Mouse (Mus musculus): Measurements from ENCODE around the gene Ece1. TPM values are rescaled to one million over a fixed set of nuclear protein-coding genes. Genes with fewer than 3 reads are reported as not detected.
"Not testable (repeated sequence)": the region's sequence is repeated elsewhere in the genome, so short reads cannot be mapped to it uniquely, and the experiment has no call there.

The Ece1 gene
- total RNA-seq (2021) = 10 to 100 TPM; 47.6 to 54.2 TPM
- long read RNA-seq, experiment 1, partial matches to known transcripts = 0 of 58 reads
- long read RNA-seq, experiment 1, other reads (novel, unspliced or antisense) = 58 of 58 reads
- long read RNA-seq, experiment 2, partial matches to known transcripts = 39 of 49 reads
- long read RNA-seq, experiment 2, other reads (novel, unspliced or antisense) = 10 of 49 reads

DNA sequence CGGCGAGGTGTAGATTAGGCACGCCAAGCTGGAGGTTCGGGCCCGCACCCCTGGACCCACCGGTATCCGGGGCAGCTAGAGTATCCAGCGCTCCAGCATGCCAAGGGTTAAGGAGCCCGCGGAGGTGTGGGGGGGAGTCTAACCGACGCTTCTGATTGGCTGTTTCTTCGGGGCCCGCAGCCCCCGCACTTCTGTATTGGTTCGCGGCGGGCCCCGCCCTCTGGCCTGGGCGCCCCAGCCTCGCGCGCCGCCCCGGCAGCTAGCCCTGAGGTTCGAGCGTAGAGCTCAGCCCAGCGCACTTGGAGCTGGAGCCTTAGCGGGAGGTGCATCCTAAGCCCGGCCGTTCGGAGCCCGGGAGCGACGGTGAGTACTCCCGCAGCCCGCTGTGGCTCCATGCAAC, at the start of gene Ece1:
Ece1 (plus strand) TSS at position 219 of the 400 bp plus-strand sequence.
- DNase-seq = peak; percentile 93

DNA sequence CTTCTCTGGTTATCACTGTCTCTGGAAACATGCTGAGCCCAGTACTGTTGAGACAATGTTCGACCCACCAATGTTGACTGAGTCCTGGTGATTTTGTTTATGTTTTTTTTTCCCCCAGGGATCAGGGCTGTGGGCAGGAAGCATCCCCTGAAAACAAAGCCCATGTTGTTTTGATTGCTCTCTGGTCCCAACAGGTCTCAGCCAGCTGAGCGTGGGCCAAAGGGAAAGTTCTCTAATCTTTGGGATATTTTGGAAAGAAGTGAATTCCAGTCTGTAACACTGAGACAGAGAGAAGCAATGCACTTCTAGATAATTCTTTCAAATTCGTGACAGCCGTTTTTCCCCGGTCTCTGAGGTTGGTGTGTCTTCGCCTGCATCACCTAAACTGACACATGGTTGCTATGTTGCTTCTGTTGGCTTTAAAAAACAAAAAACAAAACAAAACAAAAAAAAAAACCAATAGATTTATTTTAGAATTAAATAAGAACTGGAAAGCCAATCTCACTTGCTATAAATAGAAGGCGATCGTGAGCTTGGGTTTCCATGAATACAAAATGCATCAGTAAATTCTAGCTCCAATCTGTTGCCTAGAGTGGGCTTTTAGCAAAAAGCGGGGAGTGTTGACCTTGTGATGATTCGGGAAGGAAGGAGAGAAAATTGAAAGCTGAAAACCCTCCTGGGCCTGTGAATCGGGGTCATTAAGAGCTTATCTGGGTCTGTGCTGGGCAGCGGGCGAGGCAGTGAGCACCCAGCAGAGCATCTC, 48.9 kb upstream of the Ece1 start:
- peak; percentile 18 for DNase-seq

DNA sequence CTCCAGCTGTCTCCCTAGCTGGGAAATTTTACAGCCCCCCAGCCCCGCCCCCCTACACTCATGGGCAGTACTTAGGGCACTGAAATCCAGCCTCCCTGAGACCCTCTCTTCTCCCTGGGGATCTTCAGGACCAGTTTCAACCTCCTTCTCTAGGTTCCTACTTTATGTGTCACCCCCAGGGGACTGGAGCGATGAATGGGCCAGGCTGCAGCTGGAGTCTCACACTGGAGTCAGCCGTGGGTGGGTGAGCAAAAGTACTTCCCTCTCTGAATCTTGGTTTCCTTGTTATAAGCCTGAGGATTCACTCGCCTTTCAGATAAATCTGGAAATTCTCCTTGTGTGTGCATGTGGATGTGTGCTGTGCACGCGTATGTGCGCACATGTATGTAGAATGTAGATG, 47.9 kb upstream of the Ece1 start:
- DNase-seq = no peak

DNA sequence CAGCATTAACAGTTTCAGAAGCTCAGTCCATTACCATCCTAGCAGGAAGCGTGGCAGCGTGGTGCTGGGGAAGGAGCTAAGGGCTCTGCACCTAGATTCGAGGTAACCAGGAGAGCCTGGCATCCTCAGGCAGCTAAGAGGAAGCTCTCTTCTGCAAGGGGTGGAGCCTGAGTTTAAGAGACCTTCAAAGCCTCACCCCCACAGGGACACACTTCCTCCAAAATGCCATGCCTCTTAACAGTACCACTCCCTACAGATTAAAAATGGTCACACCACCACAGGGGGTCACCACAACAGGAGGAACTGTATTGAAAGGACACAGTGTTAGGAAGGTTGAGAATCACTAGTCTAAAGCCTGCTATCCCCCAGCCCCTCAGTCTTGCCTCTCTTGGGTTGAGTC, 46.6 kb upstream of the Ece1 start:
- DNase-seq = no peak

DNA sequence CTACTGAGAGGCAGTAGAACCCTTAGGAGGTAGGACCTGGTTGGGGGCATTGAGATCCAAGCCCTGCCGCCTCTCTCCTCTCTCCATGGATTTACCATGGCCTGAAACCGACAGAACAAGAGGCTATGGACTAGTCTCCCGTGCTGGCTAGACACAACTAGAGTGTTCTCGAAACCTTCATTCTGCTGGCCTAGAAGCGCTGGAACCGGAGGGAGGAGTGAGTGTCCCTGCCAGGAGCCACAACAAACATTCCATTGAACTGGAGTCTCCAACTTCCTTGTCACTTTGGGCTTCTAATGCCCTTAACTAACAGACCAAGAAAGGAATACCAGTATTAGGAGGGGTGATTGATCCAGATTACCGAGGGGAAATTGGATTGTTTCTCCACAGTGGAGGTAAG, 45.8 kb upstream of the Ece1 start:
- no peak for DNase-seq

DNA sequence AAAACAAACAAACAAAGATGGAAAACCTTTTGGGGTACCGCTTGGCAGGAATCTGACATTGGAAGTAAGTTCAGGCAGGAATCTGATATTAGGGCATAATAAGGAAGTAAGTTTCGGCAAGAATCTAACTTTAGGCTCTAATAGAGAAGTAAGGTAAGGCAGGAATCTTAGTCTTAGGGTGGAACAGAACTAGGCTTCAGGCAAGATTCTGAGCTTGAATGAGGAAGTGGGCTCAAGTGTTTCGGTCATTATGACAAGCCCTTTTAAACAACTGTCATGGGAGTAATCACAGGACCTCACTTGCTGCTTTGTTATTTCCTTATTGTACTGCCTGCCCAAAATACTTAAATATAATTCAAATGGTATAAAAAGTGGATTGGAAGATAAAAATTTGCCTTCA, 43.7 kb upstream of the Ece1 start:
- no peak for DNase-seq

DNA sequence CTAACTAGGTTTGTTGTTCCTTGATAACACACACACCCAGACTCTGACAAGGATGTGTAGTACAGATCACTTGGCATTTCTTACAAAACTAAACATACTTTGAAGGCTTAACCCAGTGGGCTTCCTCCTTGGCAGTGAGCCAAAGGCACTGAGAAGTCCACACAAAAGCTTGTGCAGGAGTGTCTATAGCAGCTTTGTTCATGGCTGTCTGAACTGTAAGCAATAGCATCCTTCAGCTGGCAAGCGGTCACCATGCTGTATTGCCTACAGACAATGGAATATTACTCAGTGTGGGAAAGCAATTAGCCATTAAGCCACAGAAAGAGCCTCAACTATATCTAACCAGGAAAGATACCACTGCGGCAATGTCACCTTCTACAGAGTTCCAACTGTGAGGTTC, 42.5 kb upstream of the Ece1 start:
- no peak for DNase-seq

DNA sequence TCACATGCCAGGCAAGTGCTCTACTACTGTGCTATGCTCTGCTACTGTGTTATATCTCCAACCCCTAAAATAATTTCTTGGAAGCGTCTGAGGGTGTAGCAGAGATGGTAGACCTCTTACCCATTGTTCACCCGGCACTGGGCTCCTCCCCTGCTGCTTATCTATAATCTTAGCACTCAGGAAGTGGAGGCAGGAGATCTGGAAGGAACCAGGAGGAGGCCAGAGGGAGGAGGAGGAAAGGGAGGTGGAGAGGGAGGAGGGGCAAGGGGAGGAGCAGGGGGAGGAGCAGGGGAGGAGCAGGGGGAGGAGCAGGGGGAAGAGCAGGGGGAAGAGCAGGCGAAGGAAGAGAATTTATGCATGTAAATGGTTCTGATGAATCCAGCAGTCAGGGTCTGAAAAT, 41.3 kb upstream of the Ece1 start:
- DNase-seq = no peak

DNA sequence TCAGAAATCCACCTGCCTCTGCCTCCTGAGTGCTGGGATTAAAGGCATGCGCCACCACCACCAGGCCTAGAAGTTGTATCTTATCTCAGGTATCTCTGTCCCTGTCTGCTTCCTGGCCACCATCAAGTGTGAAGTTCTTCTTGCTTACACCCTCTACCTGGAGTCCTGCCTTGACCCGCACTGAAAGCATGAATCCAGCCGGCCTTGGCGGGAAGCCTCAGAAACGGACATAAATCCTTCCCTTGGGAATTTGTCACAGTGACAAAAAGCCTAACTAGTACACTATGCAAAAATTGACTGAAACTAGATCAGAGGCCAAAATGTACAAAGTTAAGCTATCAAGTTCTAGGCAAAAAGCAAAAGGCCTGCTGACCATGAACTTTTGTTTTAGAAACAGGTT, 39.5 kb upstream of the Ece1 start:
- DNase-seq = peak; percentile 23

DNA sequence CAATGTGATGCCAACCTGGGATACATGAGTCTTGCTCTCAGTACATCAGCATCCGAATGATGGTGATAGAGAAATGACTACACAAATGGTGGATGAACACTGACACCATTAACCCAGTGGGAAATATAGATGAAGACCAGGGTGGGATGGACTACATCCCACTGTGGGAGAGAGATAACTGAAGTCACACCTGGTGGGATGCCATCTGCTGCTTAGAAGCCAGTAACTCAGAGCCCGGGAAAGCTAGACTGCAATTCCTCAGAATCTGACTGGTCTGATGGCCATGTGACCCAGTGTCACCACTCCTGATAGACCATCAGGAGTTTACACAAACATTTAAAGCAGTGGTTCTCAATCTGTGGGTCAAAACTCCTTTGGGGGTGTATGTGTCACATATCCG, 38.5 kb upstream of the Ece1 start:
- DNase-seq = no peak

DNA sequence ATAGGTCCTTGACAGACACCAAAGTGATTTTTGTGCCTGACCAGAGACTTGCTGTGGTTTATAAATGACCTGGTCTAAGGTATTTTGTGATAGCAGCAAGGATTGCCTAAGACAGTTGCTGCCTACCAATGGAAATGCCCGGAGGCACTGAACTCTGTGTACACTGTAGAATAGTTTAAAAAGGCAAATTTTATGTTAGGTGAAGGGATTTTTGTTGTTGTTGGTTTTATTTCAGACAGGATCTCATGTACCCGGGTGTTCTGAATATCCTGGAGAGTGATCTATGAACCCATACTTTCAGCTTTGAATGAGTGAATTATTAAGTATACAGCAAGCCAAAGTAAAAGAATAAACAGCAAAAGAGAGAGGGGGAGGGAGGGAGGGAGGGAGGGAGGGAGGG, 37.2 kb upstream of the Ece1 start:
- no peak for DNase-seq

DNA sequence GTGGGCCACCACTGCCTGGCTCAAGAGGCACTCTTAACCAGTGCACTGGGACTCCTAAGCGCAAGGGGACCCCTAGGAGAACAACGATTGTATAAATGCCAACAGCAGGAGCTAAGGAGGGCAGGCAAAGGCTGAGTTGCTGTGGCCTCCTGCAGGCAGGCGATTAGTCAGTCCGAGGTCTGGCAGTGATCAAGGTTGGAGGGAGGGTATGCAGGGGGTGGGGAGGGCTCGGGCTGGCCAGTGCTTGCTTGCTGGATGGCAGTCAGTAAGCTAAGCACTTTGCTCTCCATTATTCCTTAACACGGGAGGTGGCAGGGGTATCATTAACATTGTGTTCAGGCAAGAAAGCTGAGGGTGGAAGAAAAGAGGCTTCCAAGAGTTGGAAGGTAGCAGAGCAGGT, 31.7 kb upstream of the Ece1 start:
- no peak for DNase-seq

DNA sequence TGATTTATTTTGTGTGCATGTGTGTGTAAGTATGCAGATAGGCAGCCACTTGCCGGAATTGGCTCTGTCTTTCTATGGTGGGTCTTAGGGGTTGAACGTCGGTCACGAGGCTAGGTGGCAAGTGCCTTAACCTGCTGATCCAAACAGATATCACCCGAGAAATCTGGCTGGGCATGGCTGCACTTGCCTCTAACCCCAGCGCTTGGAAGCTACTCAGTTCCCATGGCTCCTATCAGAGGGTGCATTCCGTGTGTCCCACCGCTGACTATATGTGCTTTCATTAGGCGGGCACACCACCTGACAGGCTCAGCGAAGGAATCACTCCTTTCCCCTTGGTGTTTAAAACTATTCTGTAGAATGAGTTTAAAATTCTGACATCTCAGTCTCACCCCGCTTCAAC, 30.4 kb upstream of the Ece1 start:
- no peak for DNase-seq

DNA sequence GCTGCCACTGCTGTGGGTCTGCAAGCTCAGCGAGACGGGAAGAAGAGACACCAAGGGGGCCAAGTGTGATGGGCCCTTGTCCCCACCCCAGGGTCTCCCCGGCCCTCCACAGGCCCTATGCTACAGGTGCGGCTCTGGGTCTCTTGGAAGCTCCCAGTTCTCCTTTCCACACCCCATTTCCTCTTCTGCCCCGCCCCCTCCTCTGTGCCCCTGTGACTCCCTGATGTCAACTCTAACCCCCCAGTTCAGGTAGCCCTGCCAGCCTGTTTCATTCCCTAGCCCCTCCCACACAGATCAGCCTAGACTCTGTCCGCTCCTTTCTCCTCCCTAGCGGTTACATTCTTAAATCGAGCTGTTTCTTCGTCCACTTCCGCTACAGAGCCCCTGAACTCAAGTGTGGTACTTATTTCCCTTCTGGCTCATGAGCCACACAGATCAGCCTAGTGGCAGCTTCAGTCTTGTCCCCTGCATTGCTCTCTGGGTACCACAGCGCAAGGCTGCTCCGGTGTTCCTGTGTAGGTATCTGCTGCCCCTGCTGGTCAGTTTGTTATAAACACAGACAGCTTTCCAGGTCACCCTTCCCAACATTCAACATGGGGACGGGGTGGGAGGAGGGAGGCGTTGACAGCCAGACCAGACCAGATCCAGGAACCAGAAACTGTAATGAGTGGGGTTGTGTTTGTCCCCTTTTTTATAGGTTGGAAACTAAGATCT, 26.3 kb upstream of the Ece1 start:
- peak; percentile 49 for DNase-seq

DNA sequence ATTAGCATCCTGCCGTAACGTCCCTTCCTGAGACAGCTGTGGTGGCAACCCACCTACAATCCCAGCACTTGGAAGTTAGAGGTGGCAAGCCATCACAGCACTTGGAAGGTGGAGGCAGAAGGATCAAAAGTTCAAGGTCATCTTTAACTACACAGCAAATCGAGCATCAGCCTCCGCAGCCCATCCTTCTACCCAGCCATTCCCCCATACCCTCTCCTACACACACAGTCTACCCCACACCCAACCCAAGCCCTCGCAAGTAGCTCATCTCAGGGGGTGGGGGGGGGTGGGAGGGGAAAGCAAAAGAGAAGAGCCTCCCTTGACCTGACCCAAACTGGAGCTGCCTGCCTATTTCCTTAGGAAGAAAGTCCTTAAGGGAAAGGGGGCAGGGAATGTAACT, 25.3 kb upstream of the Ece1 start:
- DNase-seq = no peak

DNA sequence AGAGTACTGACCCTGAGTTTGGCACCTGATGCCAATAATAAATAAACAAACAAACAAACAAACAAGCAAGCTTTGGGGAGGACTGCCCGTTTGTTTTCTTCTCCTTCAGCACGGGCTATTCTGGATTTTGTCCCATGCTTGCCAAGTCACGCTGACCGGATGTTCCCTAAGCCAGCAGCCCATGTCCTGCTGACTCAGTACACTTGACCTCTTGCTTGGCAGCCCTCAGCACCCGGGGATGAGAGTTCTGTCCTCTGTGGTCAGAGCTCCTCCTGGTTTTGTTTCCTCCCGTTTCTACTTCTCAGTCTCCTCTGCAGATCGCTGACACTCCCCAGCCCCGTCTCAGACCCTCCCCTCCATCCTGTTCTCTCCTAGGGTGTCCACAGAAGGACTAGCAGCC, 24.2 kb upstream of the Ece1 start:
- DNase-seq = peak; percentile 71

DNA sequence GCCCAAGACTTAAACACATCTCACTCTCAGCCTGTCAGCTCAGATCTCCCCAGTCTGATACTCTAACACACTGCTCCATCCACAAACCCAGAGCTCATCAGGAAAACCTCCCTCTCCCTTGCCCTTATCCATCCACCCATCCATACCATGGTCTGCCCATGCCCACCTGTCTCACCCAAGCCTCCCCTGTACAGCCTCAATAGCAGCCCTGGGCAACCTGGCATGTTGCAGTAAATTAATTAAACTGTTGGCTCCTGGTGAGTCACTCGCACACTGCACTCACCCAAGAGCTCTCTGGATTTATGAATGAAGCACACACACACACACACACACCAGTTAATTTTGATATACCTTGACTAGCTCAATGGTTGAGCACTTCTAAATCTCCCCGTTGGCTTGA, 23.2 kb upstream of the Ece1 start:
- DNase-seq = no peak

DNA sequence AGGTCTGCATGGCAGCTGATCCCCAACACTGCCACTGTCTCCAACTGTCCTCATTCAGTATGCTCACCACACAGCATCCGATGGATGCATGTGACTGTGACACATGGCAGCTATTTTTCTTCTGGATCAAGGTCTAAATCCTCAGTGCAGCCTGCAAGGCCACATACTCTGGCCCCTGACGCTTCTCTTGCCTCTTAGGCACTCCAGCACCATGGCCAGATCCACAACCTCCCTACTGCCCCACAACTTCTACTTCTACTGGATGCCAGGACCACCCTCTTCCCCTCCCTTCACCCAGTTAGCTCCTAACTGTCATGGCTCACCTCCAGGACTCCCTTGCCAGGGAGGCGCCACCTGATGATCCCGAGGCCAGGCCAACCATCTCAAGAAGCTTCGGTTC, 22.6 kb upstream of the Ece1 start:
- no peak for DNase-seq

DNA sequence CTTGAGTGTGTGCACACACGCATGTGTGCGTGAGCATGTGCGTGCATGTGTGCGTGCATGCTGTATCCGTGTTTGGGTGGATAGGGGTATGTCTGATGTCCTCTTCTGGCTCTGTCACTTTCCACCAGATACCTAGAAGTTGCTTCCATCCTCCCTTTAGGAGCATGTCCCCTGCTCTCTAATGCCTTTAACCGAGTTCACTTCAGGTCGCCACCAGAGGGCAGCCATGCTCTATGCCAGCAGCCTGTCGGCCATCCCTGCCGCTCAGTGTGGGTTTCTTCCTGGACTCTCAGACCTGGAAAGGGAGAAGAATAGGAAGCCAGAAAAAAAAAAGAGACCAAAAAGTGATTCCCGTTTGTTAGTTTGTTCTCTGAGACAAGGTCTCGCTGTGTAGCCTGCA, 17.4 kb upstream of the Ece1 start:
- peak; percentile 46 for DNase-seq

DNA sequence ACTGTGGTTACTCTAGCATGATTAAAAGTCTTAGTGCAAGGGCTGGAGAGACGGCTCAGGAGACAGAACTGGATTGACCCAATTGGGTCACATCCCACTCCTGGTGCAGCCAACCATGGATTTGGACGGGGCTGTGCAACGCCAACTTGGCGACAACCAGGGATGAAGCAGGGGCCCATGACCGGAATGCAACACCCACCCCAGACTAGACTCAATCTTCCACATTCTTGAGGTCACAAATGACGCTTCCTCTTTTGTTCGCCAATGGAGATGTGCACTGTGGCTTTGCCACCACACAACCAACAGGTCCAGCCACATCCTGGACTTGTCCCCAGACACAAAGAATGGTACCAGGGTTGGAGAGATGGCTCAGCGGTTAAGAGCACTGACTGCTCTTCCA, 14.4 kb upstream of the Ece1 start:
- not testable (repeated sequence) for DNase-seq

DNA sequence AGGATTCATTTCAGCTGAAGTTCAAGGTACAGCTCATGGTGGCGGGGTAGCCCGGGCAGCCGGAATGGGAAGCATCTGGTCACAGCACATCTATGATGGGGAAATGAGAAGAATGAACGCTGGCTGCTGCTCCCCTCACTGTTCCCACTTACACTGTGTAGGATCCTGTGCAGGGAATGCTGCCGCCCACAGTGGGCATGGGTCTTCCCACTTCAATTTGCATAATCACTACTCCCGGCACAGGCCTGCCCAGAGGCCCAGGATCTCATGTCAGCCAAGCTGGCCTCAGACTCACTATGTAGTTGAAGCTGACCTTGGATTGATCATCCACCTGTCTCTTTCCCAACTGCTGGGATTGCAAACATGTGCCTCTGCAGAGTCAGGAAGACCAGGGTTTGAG, 11.9 kb upstream of the Ece1 start:
- no peak for DNase-seq

DNA sequence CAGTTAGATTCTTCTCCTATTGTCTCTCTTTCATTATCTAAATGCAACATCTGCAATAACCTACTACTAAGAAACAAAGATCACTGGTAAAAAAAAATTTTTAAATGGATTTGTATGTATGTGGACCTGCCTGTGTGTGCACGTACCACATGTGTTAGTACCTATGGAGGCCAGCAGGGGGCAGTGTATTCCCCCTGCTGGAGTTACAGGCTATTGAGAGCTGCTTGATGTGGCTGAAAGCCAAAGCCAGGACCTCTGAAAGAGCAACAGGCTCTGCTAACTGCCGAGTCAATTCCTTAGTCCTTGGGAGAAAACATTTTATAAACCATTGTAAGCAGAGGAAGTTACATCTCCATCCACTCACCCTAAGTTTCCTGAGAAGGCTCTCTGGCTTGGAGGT, 10.6 kb upstream of the Ece1 start:
- peak; percentile 44 for DNase-seq

DNA sequence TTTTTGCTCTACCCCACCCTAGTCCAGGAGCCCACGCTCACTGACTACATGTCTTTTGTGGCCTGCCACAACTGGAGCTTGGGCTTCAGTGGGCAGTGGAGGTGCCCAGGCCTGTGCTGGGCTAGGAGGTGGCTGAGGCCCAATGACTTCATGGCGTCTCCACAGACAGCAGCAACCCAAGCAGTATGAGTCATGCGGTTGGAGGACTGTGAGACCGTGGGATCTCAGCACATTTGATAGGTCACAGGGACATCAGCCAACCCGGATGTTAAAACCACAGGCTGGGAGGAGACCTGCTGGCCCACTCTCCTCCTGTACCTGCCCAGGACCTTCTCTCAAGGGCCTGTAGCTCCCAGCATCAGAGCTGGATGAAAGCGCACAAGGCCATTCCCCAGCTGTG, 8.2 kb upstream of the Ece1 start:
- DNase-seq = peak; percentile 54

All from gastrocnemius, postnatal 25 days (tissue).